Mouse (Mus musculus) CD4-positive, CD25-positive, alpha-beta regulatory T cell, adult 2 months (primary cell): Measurements from ENCODE around the gene Abcb1a.

ENCODE experiments used
- DNase-seq: peaks from one replicate; pipeline ENCODE4 v3.0.0-alpha.2; 2012; ENCODE audit warnings: low read depth, low spot score

The Abcb1a gene

GRCm38 (mm10) chr5:8659911-8660737 is at the start of gene Abcb1a:
Gene Abcb1a (plus strand): TSS chr5:8660077.
- DNase-seq = peak; percentile 68

DNA sequence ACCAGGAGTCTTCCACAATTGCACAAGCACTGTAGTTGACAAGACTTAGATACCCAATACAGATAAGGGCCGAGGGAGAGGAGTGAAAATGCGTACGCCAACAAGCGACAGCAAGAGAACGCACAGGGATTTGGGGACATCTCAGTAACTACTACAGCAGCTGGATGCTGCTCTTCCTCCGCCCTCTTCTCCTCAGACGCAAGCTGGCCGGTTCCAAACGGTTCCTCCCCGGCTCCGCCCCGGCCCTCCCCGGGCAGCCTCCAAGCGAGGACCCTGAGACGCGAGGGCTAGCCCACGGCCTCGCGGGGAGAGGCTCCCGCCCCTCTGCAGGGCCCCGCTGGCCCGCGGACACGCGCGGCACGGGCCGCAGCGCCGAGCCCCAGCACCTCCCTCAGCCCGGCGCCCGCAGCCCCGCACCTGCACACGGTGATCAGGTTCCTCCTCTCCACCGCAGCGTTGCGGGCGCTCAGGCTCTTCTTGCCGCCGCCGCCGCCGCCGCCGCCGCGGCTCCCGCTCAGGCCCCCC is 37.7 kb upstream of the Abcb1a start:
- peak; percentile 71 for DNase-seq

DNA sequence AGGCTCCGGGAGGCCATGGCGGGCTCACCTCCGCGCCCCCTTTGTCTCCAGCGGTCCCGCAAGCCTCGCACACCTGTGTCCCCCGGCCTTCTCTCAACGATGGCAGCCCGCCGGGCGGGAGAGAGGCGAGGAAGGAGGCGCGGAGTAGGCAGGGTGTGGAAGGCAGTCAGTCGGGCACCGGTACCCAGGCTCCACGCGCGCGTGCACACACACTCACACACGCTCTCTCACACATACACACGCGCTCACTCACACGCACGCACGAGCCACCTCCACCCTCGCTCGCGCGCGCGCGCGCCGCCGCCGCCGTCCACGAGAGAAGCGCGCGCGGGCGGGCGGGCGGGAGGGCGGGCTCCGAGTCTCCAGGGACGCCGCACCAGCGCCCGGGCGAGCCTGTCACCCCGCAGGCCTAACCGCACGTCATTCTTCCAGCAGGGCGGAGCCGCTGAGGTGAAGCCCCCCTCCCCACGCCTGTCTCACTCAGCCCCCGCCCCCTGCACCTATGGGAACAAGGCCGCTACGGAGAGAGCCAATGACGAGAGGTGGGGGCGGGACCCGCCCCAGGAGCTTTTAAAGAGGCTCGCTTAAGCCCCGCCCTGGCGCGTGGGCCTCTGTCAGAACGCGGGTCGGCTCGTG is 37.2 kb upstream of the Abcb1a start, which contains the start of gene Rundc3b:
TSS of gene Rundc3b (minus strand) at position 357 of the 636 bp plus-strand sequence.
- peak; percentile 96 for DNase-seq

DNA sequence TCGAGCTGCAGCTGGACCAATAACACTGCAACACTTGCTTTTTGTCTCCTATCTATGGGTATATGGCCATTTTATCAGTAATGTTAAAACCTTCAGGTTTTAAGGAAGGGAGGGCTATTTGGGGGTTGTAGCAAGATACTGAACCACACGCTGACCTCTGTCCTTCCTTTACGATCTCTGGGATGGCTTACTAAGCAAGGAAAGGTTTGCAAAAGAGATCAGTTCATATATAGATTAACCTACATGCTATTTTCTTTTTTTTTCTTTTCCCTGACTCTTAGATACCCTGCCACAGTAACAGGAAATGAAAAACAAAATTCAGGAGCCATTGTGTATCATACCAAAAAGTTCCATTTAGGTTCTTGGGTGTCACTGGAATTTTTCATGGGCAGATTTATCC is 27.0 kb upstream of the Abcb1a start:
- no peak for DNase-seq

DNA sequence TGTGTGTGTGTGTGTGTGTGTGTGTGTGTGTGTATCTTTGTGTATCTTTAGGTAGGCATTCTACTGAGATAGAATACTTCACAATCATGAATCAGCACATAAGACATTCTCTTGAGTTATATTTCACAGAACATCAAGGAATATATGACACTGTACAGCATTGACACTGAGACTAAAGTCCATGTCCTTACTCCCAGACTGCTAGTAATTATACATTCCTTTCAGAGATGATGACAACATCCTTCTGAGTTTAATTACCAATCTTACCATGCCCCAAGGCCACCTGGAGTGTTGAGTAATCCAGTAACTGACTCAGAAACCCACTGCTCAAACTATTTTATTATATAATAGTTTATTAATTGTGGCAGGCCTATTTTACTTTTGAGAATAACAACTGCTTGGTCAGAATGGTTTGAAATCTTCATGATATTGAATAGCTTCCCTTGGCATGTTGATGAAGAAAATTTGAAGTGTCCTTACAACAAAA is 25.3 kb upstream of the Abcb1a start:
- no peak for DNase-seq

GRCm38 (mm10) chr5:8648300-8648699 is 11.6 kb upstream of the Abcb1a start:
- DNase-seq = no peak

DNA sequence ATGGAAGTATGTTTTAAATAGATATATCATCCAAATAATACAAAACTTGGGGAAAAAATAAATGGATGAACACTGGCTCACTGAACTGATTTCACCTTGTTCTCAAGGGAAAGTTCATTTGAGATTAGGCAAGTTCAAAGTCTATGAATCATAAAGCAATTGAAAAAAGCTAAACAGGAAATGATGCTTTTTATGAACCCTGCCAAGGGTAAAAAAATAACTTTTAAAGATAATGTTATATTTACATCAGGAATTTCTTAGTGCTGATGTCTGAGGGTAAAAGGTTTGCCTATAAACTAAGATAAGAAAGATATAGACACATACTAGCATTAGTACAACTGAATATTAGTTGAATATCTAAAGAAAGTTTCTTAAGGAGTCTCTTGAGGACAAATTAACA is 11.1 kb upstream of the Abcb1a start:
- DNase-seq = peak; percentile 29

- DNase-seq = peak; percentile 19
Observed at GRCm38 (mm10) chr5:8652085-8652484, 7.8 kb upstream of the Abcb1a start.

DNA sequence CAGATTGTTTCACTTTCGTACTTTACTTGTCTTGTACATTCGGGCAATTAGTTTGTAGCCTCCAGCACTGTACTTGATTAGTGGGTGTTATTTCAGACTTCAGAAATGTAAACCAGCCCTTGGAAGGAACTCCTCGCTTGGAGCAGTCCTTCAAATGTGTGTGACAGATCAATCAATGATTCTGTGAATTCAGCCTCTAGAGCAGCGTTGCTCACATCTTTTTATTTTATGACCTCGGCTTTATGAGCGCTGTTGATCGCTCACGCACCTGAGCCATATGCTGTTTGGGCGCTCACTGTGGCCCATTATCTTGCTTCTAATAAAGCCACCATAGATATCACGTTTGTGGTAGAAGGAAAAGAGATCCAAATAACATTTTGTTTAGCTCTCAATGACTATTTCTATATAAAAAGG is 868 bp downstream of the Abcb1a start:
- DNase-seq = no peak

DNA sequence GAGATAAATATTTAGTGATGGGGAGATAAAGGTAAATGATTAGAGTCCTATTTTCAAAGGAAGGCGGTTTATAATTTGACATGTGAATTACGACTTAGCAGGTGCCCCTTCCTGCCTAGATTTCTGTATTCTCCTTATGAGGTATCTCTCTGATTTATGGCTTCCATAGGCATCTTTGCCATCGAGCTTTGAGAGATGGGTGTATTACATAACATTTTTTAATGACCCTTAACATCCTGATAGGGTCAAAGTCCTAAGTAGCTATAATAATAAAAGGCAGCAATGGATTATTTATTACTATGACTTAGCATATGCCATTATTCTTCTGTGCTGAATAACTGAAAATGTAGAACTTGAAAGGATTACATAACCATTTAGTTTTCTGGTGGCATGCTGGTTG is 4.8 kb downstream of the Abcb1a start:
- DNase-seq = no peak

GRCm38 (mm10) chr5:8667758-8668474 is 8.0 kb downstream of the Abcb1a start:
- DNase-seq = no peak

- DNase-seq = peak; percentile 58
Observed at GRCm38 (mm10) chr5:8669606-8670005, 9.7 kb downstream of the Abcb1a start.

DNA sequence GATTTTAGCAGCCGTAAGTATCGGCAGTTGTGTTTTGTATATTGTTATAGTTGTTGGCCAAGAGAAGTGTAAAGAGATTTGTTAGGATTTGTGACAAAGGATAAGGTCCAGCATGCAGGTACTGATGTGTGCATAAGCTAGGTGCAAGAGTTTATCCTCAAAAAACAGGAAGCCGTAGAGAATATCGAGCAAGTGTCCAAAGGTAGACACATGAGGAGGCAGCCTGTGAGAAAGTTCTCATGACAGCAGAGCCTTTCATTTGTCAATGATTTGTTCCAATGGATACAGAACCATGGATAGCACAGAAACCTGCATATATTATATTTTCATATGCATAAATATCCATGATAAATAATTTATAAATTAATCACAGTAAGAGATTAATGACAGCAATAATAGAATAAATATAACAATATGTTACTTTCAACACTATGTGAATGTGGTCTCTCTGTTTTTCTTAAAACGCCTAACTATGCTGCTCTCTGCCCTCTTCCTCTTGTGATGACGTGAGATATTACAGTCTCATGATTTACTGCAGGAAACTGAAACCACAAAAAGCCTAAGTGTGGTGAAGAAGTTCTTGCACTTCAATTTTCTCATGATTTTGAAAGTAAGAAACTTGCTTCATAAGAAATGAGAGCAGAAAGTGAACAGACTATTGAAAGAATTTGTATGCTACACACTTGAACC is 15.5 kb downstream of the Abcb1a start:
- peak; percentile 86 for DNase-seq

GRCm38 (mm10) chr5:8675952-8676262 is 16.0 kb downstream of the Abcb1a start:
- no peak for DNase-seq

DNA sequence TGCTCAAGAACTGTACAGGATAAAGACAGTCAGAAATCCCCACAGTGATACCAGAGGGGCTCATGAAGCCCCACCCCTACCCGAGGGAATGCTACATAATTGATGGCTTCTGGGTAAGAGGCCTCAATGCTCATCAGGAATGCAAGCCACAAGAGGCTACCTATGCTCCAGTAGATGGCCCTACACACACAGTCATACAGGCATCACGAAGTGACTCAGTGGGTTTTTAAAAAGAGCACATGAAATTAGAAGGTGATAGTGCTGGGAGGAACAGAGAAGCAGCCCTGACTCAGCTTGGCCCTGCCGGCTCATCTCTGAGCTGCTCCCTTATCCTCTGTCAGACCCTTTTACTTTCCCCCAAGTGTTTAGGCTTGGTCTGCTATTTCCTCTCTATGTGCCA is 21.3 kb downstream of the Abcb1a start:
- DNase-seq = peak; percentile 29

- DNase-seq = no peak
Observed at GRCm38 (mm10) chr5:8683686-8684085, 23.8 kb downstream of the Abcb1a start.

DNA sequence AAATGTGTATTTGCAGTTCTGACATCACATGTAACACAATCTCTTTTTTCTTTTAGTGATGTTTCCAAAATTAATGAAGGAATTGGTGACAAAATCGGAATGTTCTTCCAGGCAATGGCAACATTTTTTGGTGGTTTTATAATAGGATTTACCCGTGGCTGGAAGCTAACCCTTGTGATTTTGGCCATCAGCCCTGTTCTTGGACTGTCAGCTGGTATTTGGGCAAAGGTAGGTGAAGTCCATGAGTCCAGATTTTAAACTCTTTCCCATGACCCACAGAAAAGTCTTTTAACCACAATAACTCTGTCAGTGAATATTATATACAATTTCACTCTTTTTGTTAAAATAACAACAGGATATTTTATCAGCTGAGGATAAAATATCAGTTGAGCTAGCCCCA is 26.2 kb downstream of the Abcb1a start:
- no peak for DNase-seq

- no peak for DNase-seq
Observed at GRCm38 (mm10) chr5:8687550-8687949, 27.7 kb downstream of the Abcb1a start.

GRCm38 (mm10) chr5:8716061-8716460 is 56.2 kb downstream of the Abcb1a start:
- no peak for DNase-seq

- no peak for DNase-seq
Observed at GRCm38 (mm10) chr5:8719556-8719955, 59.7 kb downstream of the Abcb1a start.

GRCm38 (mm10) chr5:8722224-8722623 is 62.3 kb downstream of the Abcb1a start:
- DNase-seq = peak; percentile 27

GRCm38 (mm10) chr5:8722867-8723266 is 63.0 kb downstream of the Abcb1a start:
- peak; percentile 37 for DNase-seq
